Mouse (Mus musculus): ENCODE data around the gene Tmcc1. TPM values are rescaled to one million over a fixed set of nuclear protein-coding genes. Genes with fewer than 3 reads are reported as not detected.

Tmcc1 gene
- total and polyA plus RNA-seq, 3 experiments = 9.1 to 30.6 TPM; not detected in 1

- TF ChIP-seq JUND (IDR thresholded peaks at IDR 0.05; ENCODE audit: low read depth, low read length) = no peak
- no peak for TF ChIP-seq TBP (IDR thresholded peaks at IDR 0.05; ENCODE audit: low read depth, low read length)
- no peak for TF ChIP-seq GATA1 (IDR thresholded peaks at IDR 0.05; ENCODE audit: low read depth, low read length)
- no peak for TF ChIP-seq CHD1 (IDR thresholded peaks at IDR 0.05; ENCODE audit: low read depth, low read length)
- TF ChIP-seq ZNF384 (IDR thresholded peaks at IDR 0.05; ENCODE audit: low read depth, low read length) = no peak
- TF ChIP-seq CTCF (IDR thresholded peaks at IDR 0.05 in 2 of 3, conservative IDR thresholded peaks at IDR 0.05 in 1 of 3; ENCODE audit: control insufficient read depth in 1 of 3, insufficient read depth in 1 of 3, low read depth in 2 of 3, low read length in 3 of 3, poor library complexity in 1 of 3, severe bottlenecking in 1 of 3) = no peak
- TF ChIP-seq MEF2A (IDR thresholded peaks at IDR 0.05; ENCODE audit: extremely low read depth, insufficient replicate concordance, low read depth, low read length, poor library complexity, severe bottlenecking) = no peak
- TF ChIP-seq EP300 (IDR thresholded peaks at IDR 0.05; ENCODE audit: low read depth in 1 of 2, low read length in 2 of 2) = no peak
- no peak for TF ChIP-seq USF2 (IDR thresholded peaks at IDR 0.05; ENCODE audit: borderline replicate concordance in 1 of 2, insufficient read depth in 1 of 2, low read depth in 1 of 2, low read length in 2 of 2)
- TF ChIP-seq RCOR1 (IDR thresholded peaks at IDR 0.05; ENCODE audit: low read depth, low read length) = no peak
- TF ChIP-seq POLR2AphosphoS5 (IDR thresholded peaks at IDR 0.05; ENCODE audit: borderline replicate concordance, low read depth, low read length) = no peak
- TF ChIP-seq UBTF (IDR thresholded peaks at IDR 0.05; ENCODE audit: borderline replicate concordance, insufficient read depth, low read depth, low read length) = no peak
- TF ChIP-seq ZMIZ1 (IDR thresholded peaks at IDR 0.05; ENCODE audit: low read depth, low read length) = no peak
- TF ChIP-seq TCF12 (IDR thresholded peaks at IDR 0.05; ENCODE audit: low read depth, low read length) = no peak
- TF ChIP-seq HCFC1 (IDR thresholded peaks at IDR 0.05; ENCODE audit: low read depth, low read length) = no peak
- no peak overlapping the region for H3K27ac ChIP-seq (ENCODE audit: control insufficient read depth, low read depth, low read length)
- no peaks in the 10 kb centered on the region for H3K9me3 ChIP-seq (replicated peaks; ENCODE audit: insufficient read depth, low read length)
- no peak overlapping the region for H3K4me3 ChIP-seq (ENCODE audit: control insufficient read depth in 1 of 2, insufficient read depth in 1 of 2, low read depth in 2 of 2, low read length in 2 of 2)
- H3K27me3 ChIP-seq (ENCODE audit: control insufficient read depth in 1 of 2, insufficient read depth in 2 of 2, low read length in 2 of 2) = no peaks in the 10 kb centered on the region
- no peak for DNase-seq (ENCODE audit: low read depth, low spot score)
- no peaks in the 10 kb centered on the region for H3K79me2 ChIP-seq (ENCODE audit: control insufficient read depth, insufficient read depth, low read length, poor library complexity)
- H3K4me1 ChIP-seq (ENCODE audit: control insufficient read depth in 1 of 2, insufficient read depth in 2 of 2, low read length in 2 of 2) = peaks cover 9 to 23% of the 10 kb centered on the region in 2 experiments
- H3K36me3 ChIP-seq (ENCODE audit: control insufficient read depth in 1 of 2, insufficient read depth in 2 of 2, low read length in 2 of 2) = peaks cover 0 to 18% of the 10 kb centered on the region in 2 experiments; a peak in 2 of 4 replicates
- no peak overlapping the region for H3K9ac ChIP-seq (ENCODE audit: control insufficient read depth, low read depth, low read length, poor library complexity, severe bottlenecking)
Measured at GRCm38 (mm10) chr6:116107471-116108358, 85.6 kb downstream of the Tmcc1 start.

GRCm38 (mm10) chr6:116106967-116107470 is 86.3 kb downstream of the Tmcc1 start:
- H3K9ac ChIP-seq (ENCODE audit: control insufficient read depth, low read depth, low read length, poor library complexity, severe bottlenecking) = no peak overlapping the region
- TF ChIP-seq ZKSCAN1 (IDR thresholded peaks at IDR 0.05; ENCODE audit: low read depth, low read length) = no peak
- TF ChIP-seq MEF2A (IDR thresholded peaks at IDR 0.05; ENCODE audit: extremely low read depth, insufficient replicate concordance, low read depth, low read length, poor library complexity, severe bottlenecking) = no peak
- no peak for TF ChIP-seq CTCF (IDR thresholded peaks at IDR 0.05 in 2 of 3, conservative IDR thresholded peaks at IDR 0.05 in 1 of 3; ENCODE audit: control insufficient read depth in 1 of 3, insufficient read depth in 1 of 3, low read depth in 2 of 3, low read length in 3 of 3, poor library complexity in 1 of 3, severe bottlenecking in 1 of 3)
- TF ChIP-seq POLR2AphosphoS5 (IDR thresholded peaks at IDR 0.05; ENCODE audit: borderline replicate concordance, low read depth, low read length) = no peak
- no peak for TF ChIP-seq TBP (IDR thresholded peaks at IDR 0.05; ENCODE audit: low read depth, low read length)
- TF ChIP-seq ZMIZ1 (IDR thresholded peaks at IDR 0.05; ENCODE audit: low read depth, low read length) = no peak
- TF ChIP-seq TCF12 (IDR thresholded peaks at IDR 0.05; ENCODE audit: low read depth, low read length) = no peak
- no peak for TF ChIP-seq TAL1 (IDR thresholded peaks at IDR 0.05; ENCODE audit: low read length)
- no peak for TF ChIP-seq E2F4 (IDR thresholded peaks at IDR 0.05; ENCODE audit: borderline replicate concordance, low read depth, low read length)
- no peak for TF ChIP-seq MAX (IDR thresholded peaks at IDR 0.05; ENCODE audit: low read length)
- TF ChIP-seq BHLHE40 (IDR thresholded peaks at IDR 0.05; ENCODE audit: borderline replicate concordance, low read depth, low read length) = no peak
- TF ChIP-seq CHD1 (IDR thresholded peaks at IDR 0.05; ENCODE audit: low read depth, low read length) = no peak
- TF ChIP-seq ZNF384 (IDR thresholded peaks at IDR 0.05; ENCODE audit: low read depth, low read length) = no peak
- no peak for TF ChIP-seq POLR2AphosphoS2 (IDR thresholded peaks at IDR 0.05; ENCODE audit: low read length)
- TF ChIP-seq USF2 (IDR thresholded peaks at IDR 0.05; ENCODE audit: borderline replicate concordance in 1 of 2, insufficient read depth in 1 of 2, low read depth in 1 of 2, low read length in 2 of 2) = no peak
- no peak for TF ChIP-seq GABPA (IDR thresholded peaks at IDR 0.05; ENCODE audit: low read depth, low read length)
- TF ChIP-seq JUND (IDR thresholded peaks at IDR 0.05; ENCODE audit: low read depth, low read length) = no peak
- no peak for TF ChIP-seq MAZ (IDR thresholded peaks at IDR 0.05; ENCODE audit: low read depth, low read length)
- TF ChIP-seq ETS1 (IDR thresholded peaks at IDR 0.05; ENCODE audit: low read depth, low read length) = no peak
- H3K4me3 ChIP-seq (ENCODE audit: control insufficient read depth in 1 of 2, insufficient read depth in 1 of 2, low read depth in 2 of 2, low read length in 2 of 2) = no peak overlapping the region
- H3K4me1 ChIP-seq (ENCODE audit: control insufficient read depth in 1 of 2, insufficient read depth in 2 of 2, low read length in 2 of 2) = peaks cover 9 to 22% of the 10 kb centered on the region in 2 experiments
- H3K79me2 ChIP-seq (ENCODE audit: control insufficient read depth, insufficient read depth, low read length, poor library complexity) = no peaks in the 10 kb centered on the region
- H3K36me3 ChIP-seq (ENCODE audit: control insufficient read depth in 1 of 2, insufficient read depth in 2 of 2, low read length in 2 of 2) = peaks cover 0 to 15% of the 10 kb centered on the region in 2 experiments; a peak in 2 of 4 replicates
- DNase-seq (ENCODE audit: low read depth, low spot score) = no peak
- no peaks in the 10 kb centered on the region for H3K27me3 ChIP-seq (ENCODE audit: control insufficient read depth in 1 of 2, insufficient read depth in 2 of 2, low read length in 2 of 2)
- no peak overlapping the region for H3K27ac ChIP-seq (ENCODE audit: control insufficient read depth, low read depth, low read length)
- H3K9me3 ChIP-seq (replicated peaks; ENCODE audit: insufficient read depth, low read length) = no peaks in the 10 kb centered on the region

Measured in MEL (cell line).